Mouse (Mus musculus): ENCODE results near the gene Spata16.

DNA sequence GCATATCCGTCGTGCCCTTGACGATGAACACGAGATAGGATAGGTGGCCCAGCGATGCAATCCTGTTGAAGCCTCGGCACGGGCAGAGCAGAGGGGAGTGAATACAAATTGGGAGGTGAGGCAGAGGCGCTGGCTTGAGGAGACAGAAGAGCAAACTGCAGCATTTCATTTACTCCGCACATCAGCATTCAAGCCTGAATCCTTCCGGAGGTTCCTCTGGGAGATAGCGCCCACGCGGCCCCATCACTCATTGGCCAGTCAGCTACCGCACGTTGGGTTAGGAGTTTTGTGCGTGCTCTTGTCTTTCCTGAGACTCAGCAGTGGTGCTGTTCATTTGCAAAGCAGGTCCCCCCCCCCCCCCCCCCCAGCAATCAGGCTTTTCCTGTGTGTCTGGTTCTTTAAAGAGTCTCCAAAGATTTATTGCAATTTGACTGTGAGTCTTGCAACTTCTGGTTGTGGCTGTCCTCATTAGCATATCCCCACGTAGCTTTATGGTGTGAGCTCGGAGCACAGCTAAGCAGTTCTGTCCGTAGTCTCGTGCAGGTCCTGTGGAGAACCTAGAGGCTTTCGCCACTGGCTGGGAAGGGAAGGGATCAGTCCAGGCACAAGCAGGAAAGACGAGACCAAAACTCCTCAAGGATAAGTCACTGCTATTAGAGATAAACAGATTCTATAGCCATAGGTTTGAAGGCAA is 299.6 kb downstream of the Spata16 start:
- no peak for TF ChIP-seq SMC3 (IDR thresholded peaks at IDR 0.05; ENCODE audit: low read depth, low read length)
- no peak for TF ChIP-seq KAT2A (conservative IDR thresholded peaks at IDR 0.05; ENCODE audit: low read depth, low read length)
- no peak for TF ChIP-seq POLR2A (IDR thresholded peaks at IDR 0.05; ENCODE audit: control insufficient read depth in 1 of 2, insufficient read depth in 1 of 2, low read depth in 1 of 2, low read length in 2 of 2, poor library complexity in 1 of 2)
- no peak for TF ChIP-seq CHD1 (IDR thresholded peaks at IDR 0.05; ENCODE audit: low read depth, low read length)
- TF ChIP-seq CTCF (IDR thresholded peaks at IDR 0.05 in 2 of 3, conservative IDR thresholded peaks at IDR 0.05 in 1 of 3; ENCODE audit: control insufficient read depth in 1 of 3, insufficient read depth in 1 of 3, low read depth in 2 of 3, low read length in 3 of 3, poor library complexity in 1 of 3, severe bottlenecking in 1 of 3), result no peak
- no peak for TF ChIP-seq TBP (IDR thresholded peaks at IDR 0.05; ENCODE audit: low read depth, low read length)
